Mouse (Mus musculus) spleen, adult 2 months (tissue): ENCODE results near the gene Vps4b. TPM values are rescaled to one million over a fixed set of nuclear protein-coding genes. Genes with fewer than 3 reads are reported as not detected.
A peak's percentile ranks its signal among the peaks of the same experiment; 100 is the strongest.

Source experiments
- DNase-seq, 2 experiments: peaks; one replicate each; pipeline versions ENCODE4 v3.0.0 to v3.0.0-alpha.2; 2012 to 2021; ENCODE audit warnings: low spot score in 2 of 2, low read depth in 1 of 2
- H3K27ac ChIP-seq: fragments of 200-500 bp; 2 replicates; pipeline ENCODE4 v1.5.1; 2012; ENCODE audit warnings: low read length, inconsistent platforms; ENCODE audit not compliant: insufficient read depth
- H3K27me3 ChIP-seq: fragments of 200-500 bp; 2 replicates; pipeline ENCODE4 v1.6.1; 2012; ENCODE audit warnings: mild to moderate bottlenecking, moderate library complexity, low read length, inconsistent platforms; ENCODE audit not compliant: control insufficient read depth, insufficient read depth
- H3K36me3 ChIP-seq: fragments of 200-500 bp; 2 replicates; pipeline ENCODE4 v1.6.1; 2012; ENCODE audit warnings: mild to moderate bottlenecking, low read length, inconsistent platforms; ENCODE audit not compliant: control insufficient read depth, insufficient read depth
- H3K4me1 ChIP-seq: fragments of 200-500 bp; 2 replicates; pipeline ENCODE4 v1.6.1; 2011; ENCODE audit warnings: inconsistent platforms; ENCODE audit not compliant: control insufficient read depth, insufficient read depth, insufficient read length
- H3K4me3 ChIP-seq: fragments of 200-500 bp; 2 replicates; pipeline ENCODE4 v1.5.1; 2011; ENCODE audit warnings: mild to moderate bottlenecking, inconsistent platforms; ENCODE audit not compliant: insufficient read depth, insufficient read length; ENCODE audit errors: extremely low read depth
- CTCF ChIP-seq: fragments of 200-500 bp; IDR thresholded peaks from 2 replicates; pipeline ENCODE4 v1.5.1; 2011; ENCODE audit warnings: mild to moderate bottlenecking, inconsistent platforms; ENCODE audit not compliant: insufficient read depth, insufficient read length, insufficient replicate concordance; ENCODE audit errors: extremely low read depth
- POLR2A ChIP-seq: fragments of 200-500 bp; IDR thresholded peaks from 2 replicates; pipeline ENCODE4 v1.6.1; 2011; ENCODE audit warnings: low read depth, low read length, inconsistent platforms
- WGBS: fragments of 180-500 bp; shearing (Covaris S2); methylation state at CpG from one replicate; pipeline ENCODE4 v1.1.7; 2018; 5-methylcytosine and 5-hydroxymethylcytosine counted together
- polyA plus RNA-seq: library from polyadenylated mRNA; depleted of rRNA; stranded (reverse); fragments of >200 nt; gene quantifications from 2 replicates; pipeline ENCODE4 v1.2.3, GENCODE M21; 2012

The Vps4b gene
- polyA plus RNA-seq, 1 experiment, result 10.1 TPM

DNA sequence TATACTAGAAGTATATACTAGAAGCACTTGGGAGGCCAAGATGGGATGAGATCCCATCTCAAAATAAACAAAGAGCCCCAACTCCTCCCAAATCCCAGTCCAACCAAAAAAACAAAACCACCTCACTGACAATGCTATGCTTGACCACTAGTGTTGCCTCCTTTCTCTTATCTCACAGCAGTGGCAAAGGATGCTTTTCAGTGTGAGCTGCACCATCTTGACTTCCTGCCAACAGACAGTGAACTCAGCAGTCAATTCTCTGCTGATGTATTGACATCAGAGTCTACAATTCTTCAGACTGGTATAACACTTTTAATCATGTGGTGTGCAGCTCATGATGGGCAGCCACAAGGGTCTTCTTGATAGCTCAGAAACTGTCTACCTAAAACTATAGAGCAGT lies 27.8 kb downstream of the Vps4b start:
- TF ChIP-seq CTCF (no peak), POLR2A (no peak)
- no peak overlapping the region for H3K27ac ChIP-seq
- no peak overlapping the region for H3K4me3 ChIP-seq
- peaks cover 19% of the 10 kb centered on the region for H3K36me3 ChIP-seq
- no peaks in the 10 kb centered on the region for H3K27me3 ChIP-seq
- H3K4me1 ChIP-seq, result no peaks in the 10 kb centered on the region
- DNase-seq, result no peak

GRCm38 (mm10) chr1:106765771-106766170 lies 30.8 kb downstream of the Vps4b start:
- no peak for DNase-seq
- 94% methylated on average over 8 of the region's 8 CpGs for WGBS
- peaks cover 12% of the 10 kb centered on the region for H3K36me3 ChIP-seq
- no peaks in the 10 kb centered on the region for H3K27me3 ChIP-seq
- H3K4me3 ChIP-seq, result no peak overlapping the region
- no peak overlapping the region for H3K27ac ChIP-seq
- TF ChIP-seq POLR2A (no peak), CTCF (no peak)
- no peaks in the 10 kb centered on the region for H3K4me1 ChIP-seq

DNA sequence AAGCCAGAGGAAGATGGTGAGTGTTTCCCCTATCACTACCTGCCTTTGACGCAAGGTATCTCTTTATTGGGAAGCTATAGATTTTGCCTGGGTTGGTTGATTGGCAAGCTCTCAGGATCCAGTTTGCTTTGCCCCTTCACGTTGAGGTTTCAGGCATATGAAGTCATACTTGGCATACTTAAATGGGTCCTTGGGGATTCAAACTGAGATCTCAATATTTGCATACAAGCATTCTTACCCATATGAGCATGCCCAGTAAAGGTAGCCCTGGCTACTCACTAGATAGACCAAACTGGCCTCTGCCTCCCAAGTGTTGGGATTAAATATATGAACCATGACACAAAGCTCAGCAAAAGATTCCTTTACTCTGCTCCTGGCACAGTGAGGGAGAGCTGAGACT lies 31.7 kb downstream of the Vps4b start:
- H3K4me1 ChIP-seq, result no peaks in the 10 kb centered on the region
- peaks cover 12% of the 10 kb centered on the region for H3K36me3 ChIP-seq
- TF ChIP-seq CTCF, result no peak
- no peak for TF ChIP-seq POLR2A
- no peaks in the 10 kb centered on the region for H3K27me3 ChIP-seq
- WGBS, result 74% methylated on average over 2 of the region's 2 CpGs
- no peak for DNase-seq
- no peak overlapping the region for H3K4me3 ChIP-seq
- H3K27ac ChIP-seq, result no peak overlapping the region

DNA sequence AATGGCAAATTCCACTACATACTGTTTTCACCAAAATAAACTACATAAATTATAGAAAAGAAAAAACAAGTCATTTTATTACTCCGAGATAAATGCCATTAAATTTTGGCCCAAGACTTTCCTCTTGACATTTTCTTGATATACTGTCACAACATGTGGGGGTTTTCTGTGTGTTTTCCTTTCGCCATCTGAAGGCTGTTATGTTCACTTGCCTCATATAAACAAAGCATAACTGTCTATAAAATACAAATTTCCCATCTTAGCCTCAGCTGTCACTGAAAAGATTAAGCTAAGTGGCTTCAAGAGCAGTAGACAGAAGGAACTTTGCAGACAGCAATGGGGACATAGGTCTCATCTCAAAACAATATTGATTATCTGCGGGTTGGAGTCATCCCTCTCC lies 32.2 kb downstream of the Vps4b start:
- DNase-seq, result no peak
- no peak overlapping the region for H3K27ac ChIP-seq
- WGBS, result 92% methylated on average over 3 of the region's 3 CpGs
- TF ChIP-seq CTCF, result no peak
- no peak for TF ChIP-seq POLR2A
- H3K27me3 ChIP-seq, result no peaks in the 10 kb centered on the region
- H3K4me1 ChIP-seq, result no peaks in the 10 kb centered on the region
- peaks cover 12% of the 10 kb centered on the region for H3K36me3 ChIP-seq
- no peak overlapping the region for H3K4me3 ChIP-seq

DNA sequence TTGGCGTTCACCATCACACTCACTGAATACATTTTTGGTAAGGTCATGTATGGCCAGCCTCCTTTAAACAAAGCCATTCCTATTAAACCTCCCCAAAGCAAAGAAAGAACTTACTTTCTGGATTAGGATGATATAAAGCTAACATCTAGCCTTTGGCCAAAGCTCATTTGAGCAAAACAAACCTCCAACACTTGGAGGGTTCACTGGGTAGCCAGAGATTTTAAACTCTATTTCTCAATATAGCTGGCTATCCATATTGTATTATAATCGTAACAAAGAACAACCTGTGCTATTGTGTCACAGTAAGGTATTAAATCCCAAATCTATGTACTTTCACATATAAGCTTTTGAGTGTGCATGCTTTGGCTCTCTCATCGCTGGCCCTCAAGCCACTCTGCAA lies 35.8 kb downstream of the Vps4b start:
- WGBS, result 90% methylated on average over 3 of the region's 3 CpGs
- Histone ChIP-seq H3K27ac (no peak overlapping the region), H3K4me3 (no peak overlapping the region), H3K4me1 (no peaks in the 10 kb centered on the region; the same call in 1 of the 2 replicates), H3K36me3 (no peaks in the 10 kb centered on the region), H3K27me3 (no peaks in the 10 kb centered on the region)
- TF ChIP-seq CTCF (no peak), POLR2A (no peak)
- no peak for DNase-seq

DNA sequence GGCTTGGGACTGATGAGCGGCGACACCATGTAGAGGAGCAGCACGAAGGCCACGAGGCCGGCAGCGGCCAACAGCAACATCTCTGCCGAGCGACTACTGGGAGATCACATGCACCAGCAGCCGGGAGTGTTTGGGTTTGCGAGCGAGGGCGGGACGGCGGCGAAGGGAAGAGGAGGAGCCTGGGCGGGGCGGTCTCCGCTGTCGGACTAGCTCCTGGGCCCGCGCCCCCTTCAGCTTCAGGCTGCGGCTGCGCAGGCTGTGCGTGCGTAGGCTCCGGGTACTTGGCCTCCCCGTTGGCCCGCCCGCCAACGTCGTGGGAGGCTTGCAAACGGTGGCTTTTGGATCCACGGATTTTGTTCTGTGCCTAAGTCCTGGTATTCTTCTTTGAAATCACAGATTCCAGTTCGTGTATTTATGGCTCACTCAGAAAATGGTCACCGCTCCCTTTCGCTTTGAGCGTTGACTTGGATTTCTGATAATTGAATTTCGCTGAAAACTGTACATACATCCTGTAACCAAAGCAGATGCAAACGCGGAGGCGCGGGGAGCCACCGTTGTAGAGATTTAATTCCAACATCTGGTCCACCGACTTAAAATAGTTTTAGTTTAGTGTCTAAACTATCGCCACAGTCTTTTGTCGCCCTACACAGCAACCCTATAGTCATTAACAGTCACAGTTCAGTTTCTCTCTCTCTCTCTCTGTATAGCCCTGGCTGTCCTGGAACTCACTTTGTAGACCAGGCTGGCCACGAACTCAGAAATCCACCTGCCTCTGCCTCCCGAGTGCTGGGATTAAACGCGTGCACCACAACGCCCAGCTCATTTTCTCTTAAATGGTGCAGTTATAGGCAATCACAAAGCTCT lies 36.7 kb downstream of the Vps4b start, which contains the start of gene Kdsr:
Gene Kdsr, minus strand, starts transcription at position 156 of the 864 bp plus-strand sequence.
- TF ChIP-seq POLR2A, result peak; percentile 92
- no peak for TF ChIP-seq CTCF
- peak within 1 kb of the TSS; percentile 93 for H3K4me3 ChIP-seq
- peak; percentile 85 to 95 for DNase-seq
- H3K27ac ChIP-seq, result peak within 1 kb of the TSS; percentile 89
- no peaks in the 10 kb centered on the region; the same call in 1 of the 2 replicates for H3K4me1 ChIP-seq
- peaks cover 4% of the 10 kb centered on the region; the same call in 1 of the 2 replicates for H3K36me3 ChIP-seq
- under 1% methylated on average over 51 of the region's 51 CpGs for WGBS
- H3K27me3 ChIP-seq, result no peaks in the 10 kb centered on the region
